Mouse (Mus musculus) heart, postnatal 0 days (tissue): Measurements from ENCODE around the gene Ntm. TPM values are rescaled to one million over a fixed set of nuclear protein-coding genes. Genes with fewer than 3 reads are reported as not detected.

ENCODE experiments used
- ATAC-seq: fragments of 200-750 bp; cut with Nextera tagmentation; 2 replicates; pipeline ENCODE4 v1.8.0; 2017; ENCODE audit warnings: low read depth, moderate number of reproducible peaks, moderate library complexity; ENCODE audit not compliant: insufficient read depth
- DNase-seq: peaks from one replicate; pipeline ENCODE4 v3.0.0-alpha.2; 2016; ENCODE audit warnings: low spot score
- H3K27ac ChIP-seq: fragments of 300-500 bp; sonication (generic); 2 replicates; pipeline ENCODE4 v1.5.1; 2014; ENCODE audit warnings: low read depth, mild to moderate bottlenecking
- H3K27me3 ChIP-seq: fragments of 300-500 bp; sonication (generic); 2 replicates; pipeline ENCODE4 v1.6.1; 2014; ENCODE audit warnings: low read length, mixed read lengths; ENCODE audit not compliant: control insufficient read depth, insufficient read depth
- H3K36me3 ChIP-seq: fragments of 300-500 bp; sonication (generic); replicated peaks from 2 replicates; pipeline ENCODE4 v1.6.1; 2014; ENCODE audit warnings: low read length, mixed read lengths; ENCODE audit not compliant: control insufficient read depth, insufficient read depth
- H3K4me1 ChIP-seq: fragments of 300-500 bp; sonication (generic); 2 replicates; pipeline ENCODE4 v1.6.1; 2014; ENCODE audit warnings: antibody characterized with exemption; ENCODE audit not compliant: control insufficient read depth, insufficient read depth
- H3K4me2 ChIP-seq: fragments of 300-500 bp; sonication (generic); 2 replicates; pipeline ENCODE4 v1.6.1; 2014; ENCODE audit warnings: low read depth, mild to moderate bottlenecking, low read length, moderate library complexity
- H3K4me3 ChIP-seq: fragments of 300-500 bp; sonication (generic); 2 replicates; pipeline ENCODE4 v1.5.1; 2014; ENCODE audit warnings: low read depth, low read length
- H3K9ac ChIP-seq: fragments of 300-500 bp; sonication (generic); replicated peaks from 2 replicates; pipeline ENCODE4 v1.6.1; 2014; ENCODE audit warnings: low read depth, low read length, mixed read lengths
- H3K9me3 ChIP-seq: fragments of 300-500 bp; sonication (generic); replicated peaks from 2 replicates; pipeline ENCODE4 v1.6.1; 2016; ENCODE audit warnings: low read length; ENCODE audit not compliant: control insufficient read depth
- CTCF ChIP-seq: IDR thresholded peaks from 2 replicates; pipeline ENCODE4 v1.5.1; 2016; ENCODE audit warnings: antibody characterized with exemption, control low read depth, low read depth
- EP300 ChIP-seq: IDR thresholded peaks from 2 replicates; pipeline ENCODE4 v1.6.1; 2016; ENCODE audit warnings: antibody characterized with exemption, low read depth
- WGBS: fragments of 180-500 bp; shearing (Covaris S2); extraction: QIAGEN DNeasy Blood & Tissue Kit; methylation state at CpG from one replicate; pipeline ENCODE4 v1.1.7; 2014; 5-methylcytosine and 5-hydroxymethylcytosine counted together
- polyA plus RNA-seq: library from polyadenylated mRNA; unstranded; fragments of >200 nt; fragmentation: Nextera tagmentation; extraction: Ambion mirVana; gene quantifications from 2 replicates; pipeline ENCODE4 v1.2.1, GENCODE M21; 2015
- total RNA-seq: library from RNA; depleted of rRNA; stranded (reverse); fragments of >200 nt; gene quantifications from 2 replicates; pipeline ENCODE4 v1.2.3, GENCODE M21; 2014; ENCODE audit warnings: low replicate concordance

Gene Ntm
- total and polyA plus RNA-seq, 2 experiments from 2014 or later: 7.1 to 8.8 TPM

- 76% methylated on average over 5 of the region's 5 CpGs for WGBS
- Histone ChIP-seq H3K27me3 (no peaks in the 10 kb centered on the region), H3K36me3 (no peaks in the 10 kb centered on the region), H3K4me1 (no peaks in the 10 kb centered on the region), H3K9me3 (no peaks in the 10 kb centered on the region), H3K27ac (no peak overlapping the region), H3K9ac (no peak overlapping the region), H3K4me2 (no peak overlapping the region), H3K4me3 (no peak overlapping the region)
- TF ChIP-seq CTCF (no peak), EP300 (no peak)
- ATAC-seq (no peak), DNase-seq (no peak)
Observed at GRCm38 (mm10) chr9:29691186-29691855, 271.6 kb downstream of the Ntm start.

GRCm38 (mm10) chr9:29682224-29682623, 280.7 kb downstream of the Ntm start:
- Histone ChIP-seq H3K36me3 (no peaks in the 10 kb centered on the region), H3K9me3 (no peaks in the 10 kb centered on the region), H3K4me3 (no peak overlapping the region), H3K9ac (no peak overlapping the region), H3K27me3 (no peaks in the 10 kb centered on the region), H3K4me2 (no peak overlapping the region), H3K27ac (no peak overlapping the region), H3K4me1 (no peaks in the 10 kb centered on the region)
- ATAC-seq (no peak), DNase-seq (peak; percentile 8)
- 35% methylated on average over 6 of the region's 6 CpGs for WGBS
- no peak for TF ChIP-seq EP300
- TF ChIP-seq CTCF: no peak

GRCm38 (mm10) chr9:29680677-29681076, 282.3 kb downstream of the Ntm start:
- TF ChIP-seq EP300 (no peak), CTCF (no peak)
- no peak overlapping the region for H3K4me3 ChIP-seq
- no peaks in the 10 kb centered on the region for H3K27me3 ChIP-seq
- no peak overlapping the region for H3K27ac ChIP-seq
- no peaks in the 10 kb centered on the region for H3K9me3 ChIP-seq
- 15% methylated on average over 5 of the region's 5 CpGs for WGBS
- ATAC-seq: no peak
- no peak overlapping the region for H3K4me2 ChIP-seq
- H3K9ac ChIP-seq: no peak overlapping the region
- H3K36me3 ChIP-seq: no peaks in the 10 kb centered on the region
- no peaks in the 10 kb centered on the region for H3K4me1 ChIP-seq
- DNase-seq: no peak

- Histone ChIP-seq H3K9ac (no peak overlapping the region), H3K27me3 (no peaks in the 10 kb centered on the region), H3K4me1 (0 out of 2 replicates have a peak, but pooled peaks cover 10% of the 10 kb centered on the region), H3K4me3 (no peak overlapping the region), H3K27ac (no peak overlapping the region), H3K4me2 (no peak overlapping the region), H3K36me3 (no peaks in the 10 kb centered on the region), H3K9me3 (no peaks in the 10 kb centered on the region)
- ATAC-seq (peak; percentile 57), DNase-seq (peak; percentile 46)
- TF ChIP-seq EP300 (no peak), CTCF (peak; percentile 57)
- WGBS: 25% methylated on average over 8 of the region's 8 CpGs
Observed at GRCm38 (mm10) chr9:29673911-29674310, 289.0 kb downstream of the Ntm start.

- H3K4me1 ChIP-seq: 0 out of 2 replicates have a peak, but pooled peaks cover 10% of the 10 kb centered on the region
- DNase-seq (no peak), ATAC-seq (no peak)
- H3K27ac ChIP-seq: no peak overlapping the region
- H3K9me3 ChIP-seq: no peaks in the 10 kb centered on the region
- H3K27me3 ChIP-seq: no peaks in the 10 kb centered on the region
- no peak overlapping the region for H3K9ac ChIP-seq
- 29% methylated on average over 6 of the region's 6 CpGs for WGBS
- no peaks in the 10 kb centered on the region for H3K36me3 ChIP-seq
- no peak overlapping the region for H3K4me2 ChIP-seq
- no peak overlapping the region for H3K4me3 ChIP-seq
- no peak for TF ChIP-seq CTCF
- TF ChIP-seq EP300: no peak
Observed at GRCm38 (mm10) chr9:29671861-29672260, 291.1 kb downstream of the Ntm start.

GRCm38 (mm10) chr9:29663286-29663685, 299.7 kb downstream of the Ntm start:
- ATAC-seq (no peak), DNase-seq (no peak)
- WGBS: 67% methylated on average over 7 of the region's 7 CpGs

More at GRCm38 (mm10) chr9:29663286-29663685, 299.7 kb downstream of the Ntm start:
- Histone ChIP-seq H3K4me1 (no peaks in the 10 kb centered on the region), H3K27me3 (no peaks in the 10 kb centered on the region), H3K9me3 (no peaks in the 10 kb centered on the region), H3K4me3 (no peak overlapping the region), H3K9ac (no peak overlapping the region), H3K27ac (no peak overlapping the region), H3K4me2 (no peak overlapping the region), H3K36me3 (no peaks in the 10 kb centered on the region)
- no peak for TF ChIP-seq CTCF
- no peak for TF ChIP-seq EP300
